Mouse (Mus musculus): ENCODE data around the gene Hrasls5.

The Hrasls5 gene

GRCm38 (mm10) chr19:7606801-7607689 is 5.3 kb upstream of the Hrasls5 start, which contains the start of gene Lgals12:
Gene Lgals12, minus strand, starts transcription at chr19:7607193.
- peak in 1 of 2 experiments; percentile 33 for DNase-seq (ENCODE audit: low spot score in 2 of 2)

- DNase-seq (ENCODE audit: low spot score in 2 of 2) = no peak
Measured at GRCm38 (mm10) chr19:7607690-7608201, 4.6 kb upstream of the Hrasls5 start.

GRCm38 (mm10) chr19:7613151-7613550 is 810 bp downstream of the Hrasls5 start:
- no peak for DNase-seq (ENCODE audit: low spot score in 2 of 2)

GRCm38 (mm10) chr19:7616231-7616930 is 4.0 kb downstream of the Hrasls5 start:
- no peak for DNase-seq (ENCODE audit: low spot score in 2 of 2)

- no peak for DNase-seq (ENCODE audit: low spot score in 2 of 2)
Measured at GRCm38 (mm10) chr19:7617085-7617484, 4.7 kb downstream of the Hrasls5 start.

- DNase-seq (ENCODE audit: low spot score in 2 of 2) = peak; percentile 46 to 63
Measured at GRCm38 (mm10) chr19:7617696-7618095, 5.4 kb downstream of the Hrasls5 start.

GRCm38 (mm10) chr19:7633021-7633420 is 20.7 kb downstream of the Hrasls5 start:
- no peak for DNase-seq (ENCODE audit: low spot score in 2 of 2)

- DNase-seq (ENCODE audit: low spot score in 2 of 2) = no peak
Measured at GRCm38 (mm10) chr19:7633786-7634185, 21.4 kb downstream of the Hrasls5 start.

GRCm38 (mm10) chr19:7648913-7649666 is 36.7 kb downstream of the Hrasls5 start:
- DNase-seq (ENCODE audit: low spot score in 2 of 2) = no peak

- DNase-seq (ENCODE audit: low spot score in 2 of 2) = no peak
Measured at GRCm38 (mm10) chr19:7672033-7672432, 59.7 kb downstream of the Hrasls5 start.

- no peak for DNase-seq (ENCODE audit: low spot score in 2 of 2)
Measured at GRCm38 (mm10) chr19:7687988-7688387, 75.6 kb downstream of the Hrasls5 start.
